Mouse (Mus musculus): ENCODE measurements at regions not wholly inside any gene's neighbourhood (a gene's known extent, or its start where the extent isn't known, plus 50 kb on each side); places are given as distances from the start of the nearest gene placed in this dataset.
A peak's percentile ranks its signal among the peaks of the same experiment; 100 is the strongest.

- peak in 1 of 2 experiments; percentile 43 for DNase-seq (ENCODE audit: low spot score in 2 of 2)
Measured at GRCm38 (mm10) chr6:117279297-117279696, 111.0 kb downstream of the Cxcl12 start.

- DNase-seq (ENCODE audit: low spot score in 2 of 2) = no peak
Measured at GRCm38 (mm10) chr6:117279786-117280411, 111.6 kb downstream of the Cxcl12 start.

DNA sequence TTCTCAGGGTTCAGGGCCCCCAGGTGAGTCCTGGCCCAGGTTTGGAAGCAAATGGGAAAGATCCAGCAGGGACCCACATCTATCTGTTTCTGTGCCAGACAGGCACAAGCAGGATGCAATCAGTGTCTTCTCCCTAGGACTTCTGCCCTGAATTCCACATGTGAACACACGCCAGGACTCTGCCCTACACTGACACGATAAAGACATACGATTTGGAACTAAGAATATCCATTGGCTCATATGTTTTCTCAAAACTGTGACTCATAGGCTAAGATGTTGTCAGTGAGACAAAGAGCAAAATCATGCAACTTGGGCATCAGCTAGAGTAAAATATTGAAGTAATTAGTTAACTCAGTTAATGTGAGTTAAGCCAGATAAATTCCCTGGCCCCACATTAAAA is 112.6 kb downstream of the Cxcl12 start:
- no peak for DNase-seq (ENCODE audit: low spot score in 2 of 2)

- DNase-seq (ENCODE audit: low spot score in 2 of 2) = no peak
Measured at GRCm38 (mm10) chr6:117283616-117284015, 115.3 kb downstream of the Cxcl12 start.

GRCm38 (mm10) chr6:117284376-117285106 is 116.2 kb downstream of the Cxcl12 start:
- no peak for DNase-seq (ENCODE audit: low spot score in 2 of 2)

DNA sequence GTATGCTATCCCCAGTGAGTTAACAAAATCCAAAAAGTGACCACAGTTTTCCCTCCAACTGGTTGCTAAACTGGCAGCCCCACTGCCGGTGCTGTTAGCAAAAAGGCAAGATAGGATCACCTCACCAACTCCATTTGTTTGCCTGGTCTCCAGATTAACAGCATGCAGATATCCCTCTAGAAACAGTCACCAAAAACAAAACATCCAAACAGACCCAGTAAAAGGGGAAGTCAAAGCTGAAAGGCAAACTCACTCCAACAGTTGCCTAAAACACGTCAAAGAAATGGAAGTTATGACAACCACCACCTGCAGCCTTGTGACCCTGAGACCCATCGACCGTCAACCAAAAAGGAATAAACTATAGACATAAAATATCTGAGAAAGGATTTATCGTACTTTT is 119.1 kb downstream of the Cxcl12 start:
- DNase-seq (ENCODE audit: low spot score in 2 of 2) = no peak

DNA sequence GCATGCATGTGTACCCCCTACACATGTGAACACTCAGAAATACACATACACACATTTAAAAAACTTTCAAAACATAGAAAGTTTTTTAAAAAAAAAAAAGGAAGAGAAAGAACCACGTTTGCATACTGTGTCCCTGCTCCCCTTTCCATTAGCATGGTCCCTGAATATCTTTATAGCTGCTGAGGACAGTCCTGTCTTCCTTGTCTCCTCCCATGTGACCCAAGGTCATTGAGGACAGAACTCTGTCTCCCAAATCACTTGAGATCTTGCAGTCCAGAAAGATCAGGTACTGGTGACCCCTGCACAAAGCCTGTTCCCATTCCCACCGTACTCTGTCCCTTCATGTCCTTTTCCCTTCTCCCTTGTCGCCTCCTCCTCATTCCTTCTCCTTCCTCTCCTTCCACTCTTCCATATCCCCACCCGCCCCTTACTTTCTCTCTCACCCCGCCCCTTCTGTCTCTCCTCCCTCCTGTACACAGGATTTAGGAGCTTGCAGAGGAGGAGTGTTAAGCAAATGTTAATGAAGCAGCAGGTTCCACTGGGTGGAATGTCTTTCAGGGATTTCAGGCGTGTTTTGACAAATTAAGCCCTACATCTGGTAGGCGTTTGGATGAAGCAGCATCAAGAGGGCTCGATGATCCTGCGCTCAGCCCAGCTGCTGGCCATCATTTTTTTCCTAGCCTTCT is 125.6 kb downstream of the Cxcl12 start:
- no peak for DNase-seq (ENCODE audit: low spot score in 2 of 2)

DNA sequence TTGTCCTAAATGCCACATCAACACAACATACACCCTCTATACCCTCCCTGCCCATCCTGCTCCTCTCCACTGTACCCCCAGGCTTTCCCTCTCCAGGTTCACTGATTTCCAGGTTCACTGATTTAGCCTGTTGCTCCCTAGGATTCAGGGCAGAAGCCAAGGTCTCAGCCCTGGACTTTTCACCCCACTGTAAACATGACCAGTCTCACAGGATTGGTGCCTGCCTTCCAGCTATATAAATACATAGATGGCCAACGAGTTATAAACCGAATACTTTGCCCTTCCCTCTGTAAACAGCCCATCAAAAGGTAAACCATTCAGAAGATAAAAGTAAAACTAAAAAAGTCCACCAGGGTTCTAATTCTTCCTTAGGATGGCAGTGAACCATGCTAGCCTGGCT is 129.6 kb downstream of the Cxcl12 start:
- DNase-seq (ENCODE audit: low spot score in 2 of 2) = no peak

DNA sequence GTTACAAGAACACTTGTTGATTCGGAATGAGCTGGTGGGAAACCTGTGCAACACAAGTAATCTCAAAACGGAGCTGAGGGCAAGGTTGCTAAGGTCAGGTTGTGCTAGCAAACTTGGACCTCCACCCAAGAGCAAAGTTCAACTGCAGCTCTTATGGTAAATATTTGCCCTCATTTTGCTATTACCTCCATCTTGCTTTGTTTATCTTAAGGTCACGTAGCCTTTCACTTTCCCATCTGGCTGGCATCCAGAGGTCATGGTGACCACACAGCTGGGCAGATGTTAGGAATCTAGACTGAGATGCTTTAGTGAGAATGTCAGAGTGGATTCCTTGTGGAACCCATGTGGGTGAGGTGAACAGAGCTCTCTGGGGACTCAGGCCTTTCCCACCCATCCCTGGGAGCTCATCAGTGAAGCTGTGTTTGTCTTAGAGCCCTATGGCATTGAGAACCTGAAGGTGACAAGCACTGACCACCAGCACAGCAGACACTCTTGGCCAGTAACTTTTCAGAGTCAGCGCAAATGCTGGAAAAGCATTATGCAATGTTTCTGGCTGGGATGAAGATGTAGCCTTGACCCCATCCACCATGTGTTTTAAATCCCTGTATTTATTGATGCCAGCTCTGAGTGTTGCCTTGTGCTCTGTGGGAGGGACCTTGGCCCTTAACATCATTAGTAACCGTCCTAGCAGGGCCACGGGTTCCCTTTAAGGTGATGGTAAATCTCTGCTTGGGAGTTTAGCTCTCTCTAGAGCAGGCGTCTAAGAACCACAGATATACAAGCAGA is 131.4 kb downstream of the Cxcl12 start:
- DNase-seq (ENCODE audit: low spot score in 2 of 2) = no peak

GRCm38 (mm10) chr6:117303361-117303760 is 135.0 kb downstream of the Cxcl12 start:
- no peak for DNase-seq (ENCODE audit: low spot score in 2 of 2)

- no peak for DNase-seq (ENCODE audit: low spot score in 2 of 2)
Measured at GRCm38 (mm10) chr6:117305736-117306250, 137.5 kb downstream of the Cxcl12 start.

- DNase-seq (ENCODE audit: low spot score in 2 of 2) = no peak
Measured at GRCm38 (mm10) chr6:117308636-117309035, 140.3 kb downstream of the Cxcl12 start.

DNA sequence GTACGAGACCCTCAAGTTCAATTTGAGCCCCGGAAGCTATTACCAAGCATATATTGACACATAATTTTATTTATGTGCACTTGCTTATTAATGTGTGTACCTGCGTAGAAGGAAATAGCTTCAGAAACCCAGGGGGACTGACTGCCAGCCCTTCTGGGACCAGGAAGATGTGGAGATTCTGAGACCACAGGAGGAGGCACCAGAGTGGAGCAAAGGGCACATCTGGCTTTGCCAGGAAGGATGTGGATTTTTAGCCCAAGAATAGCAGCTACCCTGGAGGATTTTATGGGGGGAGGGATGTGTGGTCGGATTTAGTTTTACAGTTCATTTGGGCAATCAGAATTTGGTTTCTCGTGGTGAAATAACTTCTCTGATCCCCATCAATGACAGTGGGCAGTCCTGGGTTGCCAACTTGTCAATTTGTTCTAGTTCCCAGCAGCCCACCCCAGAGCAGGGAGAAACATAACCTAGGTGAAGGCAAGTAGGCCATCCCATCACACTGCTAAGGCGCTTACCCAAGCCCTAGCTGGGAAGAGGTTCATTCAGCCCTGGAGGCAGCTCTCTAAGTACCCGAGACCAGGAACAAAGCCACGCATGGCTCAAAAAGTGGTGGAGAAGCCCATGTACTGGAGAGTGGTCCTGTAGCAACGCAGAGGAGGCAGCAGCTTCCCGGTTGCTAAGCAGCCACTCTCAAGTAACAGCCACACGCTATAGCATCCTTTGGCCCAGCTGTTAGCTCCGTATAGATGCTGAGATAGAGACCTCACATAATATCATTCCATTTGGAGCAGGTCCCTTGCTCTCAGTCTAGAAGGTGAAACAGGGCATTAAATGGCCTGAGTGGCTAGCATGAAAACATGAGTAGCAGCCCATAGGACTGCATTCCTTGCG is 144.8 kb downstream of the Cxcl12 start:
- DNase-seq (ENCODE audit: low spot score in 2 of 2) = peak; percentile 37 to 55

DNA sequence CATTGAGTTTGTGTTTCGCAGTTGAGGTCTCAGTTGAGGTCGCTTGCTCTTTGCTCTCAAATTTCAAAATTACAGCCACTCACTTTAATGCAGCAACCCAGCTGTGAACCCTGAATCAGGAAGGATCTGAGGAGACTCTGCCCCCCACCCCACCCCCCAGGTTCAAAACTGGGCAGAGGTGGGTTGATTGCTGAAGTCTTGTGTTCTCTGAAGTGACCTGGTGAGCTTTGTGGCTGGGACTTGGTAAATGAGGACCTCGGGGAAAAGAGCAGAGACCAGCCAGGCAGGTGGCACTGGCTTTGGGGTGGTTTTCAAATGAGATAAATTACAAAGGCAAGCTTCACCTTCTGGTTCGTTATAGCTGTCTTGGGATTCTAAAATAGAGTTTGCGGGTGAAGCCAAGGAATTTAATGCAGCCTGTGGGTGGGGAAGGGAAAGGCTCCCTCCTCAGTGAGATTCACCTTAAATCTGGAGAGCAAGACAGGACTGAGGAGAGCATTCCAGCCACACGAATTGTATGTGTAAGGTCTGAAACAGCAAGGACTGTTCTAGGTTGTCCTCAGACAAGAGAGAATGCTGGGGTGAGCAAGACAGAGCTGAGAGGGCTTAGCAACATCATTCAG is 145.7 kb downstream of the Cxcl12 start:
- no peak for DNase-seq (ENCODE audit: low spot score in 2 of 2)

GRCm38 (mm10) chr6:117323301-117323700 is 155.0 kb downstream of the Cxcl12 start:
- no peak for DNase-seq (ENCODE audit: low spot score in 2 of 2)

DNA sequence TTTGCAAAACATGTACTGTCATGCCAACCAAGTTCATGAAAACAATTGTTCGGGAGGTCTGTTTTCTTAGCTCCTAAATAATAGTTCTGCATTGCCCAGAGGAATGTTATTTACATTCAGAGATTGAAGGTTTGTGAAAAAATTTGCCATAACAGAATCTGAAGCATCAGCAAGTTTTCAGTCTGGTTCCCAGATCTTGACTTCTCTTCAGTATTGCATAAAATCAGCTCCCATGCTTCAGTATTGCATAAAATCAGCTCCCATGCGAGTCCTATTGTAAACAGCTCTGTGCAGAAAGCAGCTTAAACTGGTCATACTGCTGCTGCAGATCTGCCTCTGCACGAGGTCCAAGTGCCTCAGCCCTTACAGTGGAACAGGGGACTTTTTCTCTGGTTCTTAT is 155.5 kb downstream of the Cxcl12 start:
- DNase-seq (ENCODE audit: low spot score in 2 of 2) = no peak

DNA sequence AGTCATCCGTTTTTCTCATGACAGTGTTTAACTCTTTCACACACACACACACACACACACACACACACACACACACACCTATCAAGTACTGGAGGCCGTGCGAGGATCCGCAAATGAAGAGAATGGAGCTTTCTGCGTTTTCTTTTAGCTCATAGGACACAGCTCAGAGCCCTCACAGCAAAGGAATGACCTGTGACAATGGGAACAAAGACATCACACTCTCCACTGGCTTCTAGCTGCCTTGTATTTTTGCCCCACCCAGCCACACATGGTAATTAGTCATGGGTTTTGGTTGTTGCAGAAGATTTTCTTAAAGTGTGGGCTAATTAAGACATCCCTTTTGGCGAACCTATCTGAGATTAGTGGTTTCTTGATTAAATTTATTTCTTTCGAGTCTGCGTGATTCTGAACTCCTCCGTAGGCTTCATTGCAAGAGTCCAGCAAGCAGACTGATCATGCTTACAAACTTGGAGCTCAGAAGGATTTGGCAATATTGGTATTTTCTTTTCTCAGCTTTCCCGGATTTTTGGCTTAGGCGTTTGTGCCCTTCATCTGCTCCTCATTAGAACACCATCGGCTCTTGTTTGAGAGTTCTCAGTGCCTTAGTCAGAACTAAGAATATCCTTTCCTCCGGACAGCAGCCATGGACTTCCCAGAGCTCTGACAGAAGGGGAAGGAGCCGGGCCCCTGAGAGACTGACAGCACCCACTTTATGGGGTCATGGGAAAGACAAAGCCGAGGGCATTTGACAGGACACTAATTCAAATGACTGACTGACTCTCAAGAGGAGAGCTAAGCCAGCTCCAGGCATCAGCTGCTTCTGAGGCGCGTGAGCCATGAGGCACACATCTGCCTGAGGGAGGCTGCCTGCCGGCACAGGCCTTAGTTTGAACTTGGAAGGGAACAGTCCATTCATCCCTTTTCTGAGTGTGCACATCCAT is 158.8 kb downstream of the Cxcl12 start:
- DNase-seq (ENCODE audit: low spot score in 2 of 2) = no peak

- DNase-seq (ENCODE audit: low spot score in 2 of 2) = no peak
Measured at GRCm38 (mm10) chr6:117329164-117329939, 161.0 kb downstream of the Cxcl12 start.

DNA sequence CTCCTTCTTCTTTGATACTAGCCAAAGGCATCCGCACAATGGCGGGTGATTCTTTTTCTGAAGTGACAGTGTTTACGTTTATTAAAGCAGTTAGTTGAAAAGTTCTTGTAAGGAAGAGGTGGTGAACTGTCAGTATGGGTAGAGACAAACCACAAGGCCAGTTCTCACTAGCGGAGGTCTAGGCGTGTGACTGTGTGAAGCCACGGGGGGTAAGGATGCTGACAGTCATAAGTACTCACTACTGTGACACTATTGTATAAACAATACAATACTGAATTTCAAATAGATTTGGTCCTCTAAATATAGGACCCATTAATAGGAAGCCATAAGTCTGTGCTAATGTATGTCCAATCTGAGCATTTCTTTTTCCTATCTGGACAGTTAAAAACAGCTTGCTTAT is 161.9 kb downstream of the Cxcl12 start:
- DNase-seq (ENCODE audit: low spot score in 2 of 2) = no peak

Data from right cerebral cortex, adult 2 months (tissue).